Mouse (Mus musculus): Measurements from ENCODE around the gene Sys1.

Gene Sys1

DNA sequence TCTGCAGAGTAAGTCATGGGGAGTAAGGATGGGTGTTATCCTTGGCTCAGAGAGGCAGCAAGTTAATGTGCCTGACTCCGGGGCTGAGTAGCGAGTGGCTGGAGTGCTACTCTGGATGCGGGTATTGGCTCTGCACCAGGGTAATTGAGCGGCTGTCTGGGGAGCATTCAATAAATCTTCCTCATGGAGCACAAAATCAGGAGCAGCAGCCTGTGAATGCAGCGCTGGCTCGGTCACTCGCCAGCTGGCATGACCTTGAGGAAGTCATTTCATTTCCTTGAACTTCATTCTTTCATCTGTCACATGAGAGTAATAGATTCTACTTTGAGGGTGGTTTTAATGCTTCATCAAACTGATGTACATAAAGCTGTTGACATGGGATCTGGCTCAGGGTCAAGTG lies 43.7 kb downstream of the Sys1 start:
- DNase-seq (ENCODE audit: low read depth): no peak

- no peak for DNase-seq (ENCODE audit: low read depth)
Observed at GRCm38 (mm10) chr2:164504919-164505318, 48.2 kb downstream of the Sys1 start.

DNA sequence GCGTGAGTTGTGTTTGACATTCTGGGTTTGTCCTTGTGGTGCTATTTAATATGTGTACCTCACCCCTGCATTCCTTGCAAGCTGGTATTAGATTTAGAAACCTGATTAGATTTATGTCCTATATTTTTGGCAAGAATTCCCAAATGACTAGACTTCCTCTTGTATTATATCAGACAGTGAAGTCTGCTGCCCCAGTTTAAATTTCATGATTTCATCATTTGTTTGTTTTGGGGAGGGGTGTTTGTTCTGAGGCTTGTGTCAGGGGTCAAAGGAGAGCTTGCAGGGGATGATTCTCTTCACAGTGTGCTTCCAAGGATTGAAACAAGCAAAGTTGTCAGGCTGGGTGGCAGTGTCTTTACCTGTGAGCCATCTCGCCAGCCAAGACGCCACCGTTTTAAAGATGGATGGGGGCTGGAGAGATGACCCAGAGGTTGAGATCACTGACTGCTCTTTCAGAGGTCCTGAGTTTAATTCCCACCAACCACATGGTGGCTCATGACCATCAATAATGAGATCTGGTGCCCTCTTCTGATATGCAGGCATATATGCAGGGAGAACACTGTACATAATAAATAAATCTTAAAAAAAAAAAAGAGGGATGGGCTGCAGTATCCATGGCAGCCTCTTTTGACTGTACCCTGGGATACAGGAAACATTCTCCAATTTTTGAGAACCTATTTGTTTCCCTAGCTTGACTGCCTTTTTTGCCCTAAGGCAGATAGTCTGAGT lies 49.0 kb downstream of the Sys1 start:
- no peak for DNase-seq (ENCODE audit: low read depth)

- DNase-seq (ENCODE audit: low read depth): no peak
Observed at GRCm38 (mm10) chr2:164507811-164508210, 51.0 kb downstream of the Sys1 start.

DNA sequence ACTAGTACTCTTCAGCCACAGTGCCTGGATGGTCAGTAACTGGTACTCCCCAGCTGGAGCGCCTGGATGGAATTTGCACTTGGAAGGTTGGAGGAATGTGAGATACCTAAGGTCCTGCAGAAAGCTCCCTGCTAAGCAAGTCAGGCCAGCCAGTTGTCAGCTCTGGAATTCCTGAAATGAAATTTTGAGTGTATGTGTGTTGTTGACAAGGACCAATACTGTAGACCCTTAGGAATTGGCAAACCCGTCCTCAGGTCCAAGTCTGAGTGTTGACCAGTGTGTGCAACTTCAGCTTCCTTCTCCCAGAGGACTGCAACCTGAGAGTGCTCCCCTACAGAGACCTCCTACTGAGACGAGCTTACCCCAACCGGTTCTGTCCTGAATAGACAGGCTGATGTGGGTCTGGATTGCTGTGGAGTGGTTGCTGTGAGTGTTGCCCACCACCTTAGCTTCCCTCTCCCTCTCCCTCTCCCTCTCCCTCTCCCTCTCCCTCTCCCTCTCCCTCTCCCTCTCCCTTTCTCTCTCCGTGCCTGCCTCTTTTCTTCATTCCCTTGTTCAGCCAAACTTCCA lies 53.9 kb downstream of the Sys1 start:
- DNase-seq (ENCODE audit: low read depth): no peak

DNA sequence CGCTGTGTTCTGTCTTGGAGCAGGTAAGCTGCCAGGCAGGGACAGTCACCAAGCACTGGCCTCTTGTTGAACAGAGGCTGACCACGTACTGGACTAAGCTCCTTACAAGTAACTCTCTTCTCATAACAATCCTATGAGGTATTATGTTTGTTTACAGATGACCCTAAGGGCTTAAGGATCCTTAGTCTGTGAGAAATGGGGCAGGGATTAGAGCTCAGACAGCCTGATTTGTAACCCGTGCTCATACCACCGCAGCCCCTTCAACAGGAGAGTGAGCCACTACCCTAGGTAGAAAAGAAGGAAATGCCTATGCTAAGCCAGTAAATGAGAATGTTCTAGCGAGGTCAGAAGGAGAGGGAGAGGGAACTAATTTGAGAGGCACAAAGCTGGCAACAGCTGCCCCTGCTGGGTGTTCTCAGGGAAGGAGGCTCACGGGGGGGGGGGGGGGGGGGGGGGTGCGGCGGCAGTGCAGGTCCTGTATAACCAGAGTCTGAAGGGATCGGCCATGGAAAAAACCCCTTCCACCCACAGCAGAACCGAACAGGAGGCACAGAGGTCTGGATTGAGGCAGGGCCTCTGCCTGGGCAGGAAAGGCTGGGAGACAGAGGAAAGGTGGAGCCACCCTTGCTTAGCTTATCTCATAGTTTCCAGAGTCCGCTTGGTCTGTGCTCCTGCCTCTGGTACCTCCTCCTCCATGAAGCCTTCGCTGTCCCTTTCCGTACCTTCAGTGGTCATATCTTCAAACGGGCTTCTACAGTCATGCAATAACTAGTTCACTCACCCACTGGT lies 55.6 kb downstream of the Sys1 start:
- DNase-seq (ENCODE audit: low read depth): no peak

- DNase-seq (ENCODE audit: low read depth): peak; percentile 68
Observed at GRCm38 (mm10) chr2:164513389-164513788, 56.6 kb downstream of the Sys1 start.

DNA sequence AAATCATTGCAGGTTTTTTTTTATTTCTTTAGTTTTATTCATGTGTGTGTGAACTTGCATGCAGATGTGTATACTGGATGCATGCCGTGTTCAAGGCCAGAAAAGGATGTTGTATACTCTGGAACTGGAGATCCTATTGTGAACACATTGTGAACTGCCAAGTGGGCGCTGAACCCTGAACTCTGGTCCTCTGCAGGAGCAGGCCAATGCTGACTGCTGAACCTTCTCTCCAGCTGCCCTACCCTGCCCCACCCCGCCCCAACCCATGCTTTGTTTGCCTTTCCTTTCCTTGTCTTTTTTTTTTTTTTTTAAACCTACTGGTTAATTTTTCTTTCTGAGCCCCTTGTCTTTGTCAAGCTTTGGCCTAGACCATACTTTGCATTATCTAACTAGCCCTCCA lies 58.2 kb downstream of the Sys1 start:
- no peak for DNase-seq (ENCODE audit: low read depth)

DNA sequence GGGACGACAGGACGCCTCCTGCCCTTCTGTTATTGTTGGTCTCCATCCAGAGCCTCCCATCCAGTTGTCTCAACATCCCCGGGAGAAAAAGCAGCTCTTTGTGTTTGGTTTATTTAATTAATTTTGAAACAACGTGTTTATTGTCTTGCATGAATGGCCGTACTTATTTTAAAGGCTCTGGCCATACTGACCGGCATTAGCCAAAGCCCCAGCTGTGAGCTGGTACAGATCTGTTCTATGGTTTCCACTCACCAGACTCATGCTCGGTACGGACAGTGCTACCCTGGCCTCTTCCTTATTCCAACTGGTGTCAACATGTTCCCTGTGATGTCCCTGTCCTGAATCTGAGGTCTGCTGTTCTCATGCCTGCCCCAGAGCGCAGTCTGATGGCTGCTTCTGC lies 59.1 kb downstream of the Sys1 start:
- no peak for DNase-seq (ENCODE audit: low read depth)

DNA sequence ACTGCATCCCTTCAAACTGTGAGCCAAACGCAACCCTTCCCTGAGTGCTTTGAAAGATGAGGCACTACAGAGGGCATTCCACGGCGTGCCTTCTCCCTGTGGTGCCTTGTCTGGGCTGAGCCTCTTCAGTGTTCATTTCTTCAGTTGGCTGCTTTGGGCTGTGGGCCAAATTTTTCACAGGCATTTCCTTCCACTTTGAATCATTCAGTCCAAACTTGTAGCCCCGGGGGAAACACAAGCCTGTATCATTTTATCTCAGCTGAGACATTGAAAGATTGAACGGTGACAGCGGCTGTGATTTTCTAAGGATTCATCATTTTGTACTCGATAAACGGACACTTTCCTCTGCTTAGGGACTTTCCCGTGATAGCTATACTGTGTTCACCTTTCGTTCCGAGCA lies 59.8 kb downstream of the Sys1 start:
- DNase-seq (ENCODE audit: low read depth): peak; percentile 55

- peak; percentile 68 for DNase-seq (ENCODE audit: low read depth)
Observed at GRCm38 (mm10) chr2:164517485-164518221, 60.9 kb downstream of the Sys1 start.

- DNase-seq (ENCODE audit: low read depth): no peak
Observed at GRCm38 (mm10) chr2:164518266-164519170, 61.8 kb downstream of the Sys1 start.

DNA sequence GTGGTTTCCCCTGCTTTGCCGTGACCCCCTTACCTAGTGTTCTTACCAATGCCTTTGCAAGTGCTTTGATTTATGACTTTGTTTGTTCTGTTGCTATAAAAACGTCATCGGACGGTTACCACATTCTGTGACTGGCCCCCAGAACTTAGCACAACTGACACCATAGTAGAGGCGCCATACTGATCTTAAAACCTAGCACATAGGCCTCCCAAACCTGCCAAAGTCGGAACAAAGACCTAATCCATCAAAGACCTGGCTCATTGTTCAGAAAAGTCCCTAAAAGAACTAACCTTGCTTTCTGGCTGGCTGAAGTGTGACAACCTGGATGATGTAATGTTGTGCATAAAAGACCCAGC lies 62.4 kb downstream of the Sys1 start:
- no peak for DNase-seq (ENCODE audit: low read depth)

GRCm38 (mm10) chr2:164520782-164521181 lies 64.0 kb downstream of the Sys1 start:
- peak; percentile 82 for DNase-seq (ENCODE audit: low read depth)

DNA sequence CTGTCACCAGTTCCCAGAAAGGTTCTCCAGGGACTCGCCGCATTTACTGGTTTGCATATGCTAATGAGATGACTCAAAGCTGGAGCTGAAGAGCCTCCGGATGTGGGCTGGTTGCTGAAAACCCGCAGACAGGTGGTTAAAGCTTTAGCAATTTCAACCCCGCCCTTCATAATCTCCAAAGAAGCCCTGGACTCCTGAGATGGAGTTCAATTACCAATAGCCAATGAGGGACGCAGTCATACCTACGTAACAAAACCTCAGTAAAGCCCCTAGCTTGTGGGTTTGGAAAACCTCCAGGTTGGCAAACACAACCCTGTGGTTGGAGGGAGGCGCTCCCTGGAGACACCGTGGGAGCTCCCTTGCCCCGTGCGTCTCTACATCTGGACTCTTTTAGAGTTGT lies 65.1 kb downstream of the Sys1 start:
- peak; percentile 99 for DNase-seq (ENCODE audit: low read depth)

DNA sequence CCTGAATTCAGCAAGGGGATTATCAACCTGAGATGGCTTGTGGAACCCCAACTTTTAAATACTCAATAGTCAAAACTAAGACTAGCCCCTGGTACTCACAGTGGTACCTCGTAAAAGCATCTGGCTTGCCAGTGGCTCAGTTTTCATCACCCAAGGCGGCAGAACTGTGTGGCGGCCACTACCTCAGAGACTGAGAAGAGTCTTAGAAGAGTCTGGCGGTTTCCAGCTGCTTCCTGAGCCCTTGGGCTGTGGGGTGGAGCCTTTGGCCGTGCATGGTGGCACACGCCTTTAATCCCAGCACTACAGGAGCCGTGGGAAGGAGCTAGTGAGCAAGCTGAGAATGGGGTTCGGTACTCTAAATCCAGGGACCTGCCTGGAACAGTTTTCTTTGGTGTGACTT lies 65.5 kb downstream of the Sys1 start:
- DNase-seq (ENCODE audit: low read depth): peak; percentile 80

GRCm38 (mm10) chr2:164523301-164523773 lies 66.6 kb downstream of the Sys1 start:
- no peak for DNase-seq (ENCODE audit: low read depth)

DNA sequence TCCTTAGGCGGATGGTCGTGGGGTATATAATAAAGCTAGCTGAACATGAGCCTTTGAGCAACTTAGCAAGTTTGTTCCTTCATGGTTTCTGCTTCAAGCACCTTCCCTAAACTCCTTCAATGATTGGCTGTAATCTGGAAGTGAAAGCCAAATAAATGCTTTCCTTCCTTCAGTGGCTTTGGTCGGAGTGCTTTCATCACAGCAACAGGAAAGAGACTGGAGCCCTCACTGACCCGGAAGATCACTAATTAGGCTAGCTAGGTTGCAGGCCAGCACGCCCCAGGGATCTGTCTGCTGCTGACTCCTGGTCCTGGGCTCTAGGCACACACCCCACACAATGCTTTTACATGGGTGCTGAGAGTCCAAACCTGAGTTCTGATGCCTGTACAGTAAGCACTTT lies 71.8 kb downstream of the Sys1 start:
- DNase-seq (ENCODE audit: low read depth): peak; percentile 26
